Mouse (Mus musculus) NIH3T3 (cell line): Measurements from ENCODE around the gene 4933424G06Rik.
"Not testable (repeated sequence)": the region's sequence is repeated elsewhere in the genome, so short reads cannot be mapped to it uniquely, and the experiment has no call there.

ENCODE experiments used
- DNase-seq: peaks from one replicate; pipeline ENCODE4 v3.0.0-alpha.2; 2012; ENCODE audit warnings: low read depth

The 4933424G06Rik gene

GRCm38 (mm10) chr1:36709854-36710280 is at the start of gene 4933424G06Rik:
Gene 4933424G06Rik (plus strand): TSS chr1:36710149.
- DNase-seq, result peak; percentile 99

GRCm38 (mm10) chr1:36664457-36664856 is 45.5 kb upstream of the 4933424G06Rik start:
- peak; percentile 34 for DNase-seq

- no peak for DNase-seq
Observed at GRCm38 (mm10) chr1:36665165-36665723, 44.7 kb upstream of the 4933424G06Rik start.

- DNase-seq, result no peak
Observed at GRCm38 (mm10) chr1:36665934-36666333, 44.0 kb upstream of the 4933424G06Rik start.

GRCm38 (mm10) chr1:36668007-36668406 is 41.9 kb upstream of the 4933424G06Rik start:
- not testable (repeated sequence) for DNase-seq

- no peak for DNase-seq
Observed at GRCm38 (mm10) chr1:36670256-36670655, 39.7 kb upstream of the 4933424G06Rik start.

GRCm38 (mm10) chr1:36671260-36671659 is 38.7 kb upstream of the 4933424G06Rik start:
- DNase-seq, result no peak

- DNase-seq, result peak; percentile 12
Observed at GRCm38 (mm10) chr1:36672648-36673350, 37.1 kb upstream of the 4933424G06Rik start.

GRCm38 (mm10) chr1:36674936-36675335 is 35.0 kb upstream of the 4933424G06Rik start:
- DNase-seq, result no peak

- no peak for DNase-seq
Observed at GRCm38 (mm10) chr1:36680893-36681292, 29.1 kb upstream of the 4933424G06Rik start.

GRCm38 (mm10) chr1:36682620-36683355 is 27.2 kb upstream of the 4933424G06Rik start, which contains the start of gene Fam178b:
Gene Fam178b (minus strand): TSS chr1:36683183.
- no peak for DNase-seq

GRCm38 (mm10) chr1:36683810-36684467 is 26.0 kb upstream of the 4933424G06Rik start:
- DNase-seq, result peak; percentile 92

- no peak for DNase-seq
Observed at GRCm38 (mm10) chr1:36690671-36691235, 19.2 kb upstream of the 4933424G06Rik start.

GRCm38 (mm10) chr1:36691271-36692155 is 18.4 kb upstream of the 4933424G06Rik start, which contains the start of gene Cox5b:
Gene Cox5b (plus strand): TSS chr1:36691449.
- peak; percentile 100 for DNase-seq

GRCm38 (mm10) chr1:36694871-36695270 is 15.1 kb upstream of the 4933424G06Rik start:
- no peak for DNase-seq

- no peak for DNase-seq
Observed at GRCm38 (mm10) chr1:36696411-36696810, 13.5 kb upstream of the 4933424G06Rik start.

- no peak for DNase-seq
Observed at GRCm38 (mm10) chr1:36697030-36697429, 12.9 kb upstream of the 4933424G06Rik start.

- DNase-seq, result no peak
Observed at GRCm38 (mm10) chr1:36707166-36707565, 2.8 kb upstream of the 4933424G06Rik start.

GRCm38 (mm10) chr1:36707797-36708196 is 2.2 kb upstream of the 4933424G06Rik start:
- no peak for DNase-seq

- peak; percentile 22 for DNase-seq
Observed at GRCm38 (mm10) chr1:36708626-36709025, 1.3 kb upstream of the 4933424G06Rik start.
